In genomic region chr2:6850102-6850644, GRCm38 (mm10) we compare ENCODE assay signal across 22 mouse cellular contexts.
A peak's percentile ranks its signal among the peaks of the same experiment; 100 is the strongest.
DNase-seq lines count a peak whose midpoint lies in the region; ATAC-seq and TF ChIP-seq lines count a peak whose summit lies in the region.
"Had no signal": no experiment of that assay in that cellular context is flagged by ENCODE, and none has a peak within 500 bp of the region (broad histone marks: within the 10 kb centered on the region; RNA-seq: fewer than 3 reads in every experiment).

No protein-coding gene starts in this region.

- no peaks in the 10 kb centered on the region for H3K9me3 ChIP-seq in forebrain, embryonic 12.5 days
- H3K9me3 ChIP-seq in forebrain, embryonic 10.5 days: no peaks in the 10 kb centered on the region
- H3K9me3 ChIP-seq in limb, embryonic 14.5 days (ENCODE audit: control insufficient read depth, low read length): no peaks in the 10 kb centered on the region
- no peaks in the 10 kb centered on the region for H3K9me3 ChIP-seq in limb, embryonic 10.5 days (replicated peaks)
- H3K9me3 ChIP-seq in hindbrain, embryonic 16.5 days (ENCODE audit: control insufficient read depth, low read length): no peaks in the 10 kb centered on the region
- no peaks in the 10 kb centered on the region for H3K9me3 ChIP-seq in neural tube, embryonic 15.5 days (replicated peaks)
- H3K9me3 ChIP-seq: embryonic facial prominence, embryonic 12.5 days; heart, embryonic 10.5 days; hindbrain, embryonic 15.5 days had no signal

- DNase-seq in forebrain, embryonic 10.5 days (ENCODE audit: extremely low spot score, low spot score): no peak
- peak; percentile 43 for DNase-seq in limb, embryonic 14.5 days (ENCODE audit: low spot score)
- DNase-seq in limb, embryonic 10.5 days (ENCODE audit: low spot score): no peak
- DNase-seq: adrenal gland, adult 8-10 months; cerebellum, adult 9-11 months; gastrocnemius, postnatal 36 days; layer of hippocampus, postnatal 36 days; liver; liver, postnatal 0 days; lung, postnatal 10 days; right cerebral cortex, adult 18-20 months had no signal

- ATAC-seq in forebrain, embryonic 12.5 days (ENCODE audit: low FRiP score): no peak
- ATAC-seq in limb, embryonic 14.5 days (ENCODE audit: low FRiP score, low read depth): peak; percentile 83; the same call in 1 of the 2 replicates
- 0 out of 2 replicates have a peak, but pooled peaks have one; percentile 44 for ATAC-seq in hindbrain, embryonic 16.5 days
- 0 out of 2 replicates have a peak, but pooled peaks have one; percentile 67 for ATAC-seq in neural tube, embryonic 15.5 days (ENCODE audit: low FRiP score)
- ATAC-seq in granulocyte monocyte progenitor cell, adult 5-6 weeks (replicated peaks; ENCODE audit: poor library complexity, severe bottlenecking): no peak
- ATAC-seq: CD4-positive, CD25-positive, alpha-beta regulatory T cell, adult 4 months; intestine, postnatal 0 days; liver, postnatal 0 days; Patski had no signal

- H3K27me3 ChIP-seq in forebrain, embryonic 12.5 days: no peaks in the 10 kb centered on the region
- H3K27me3 ChIP-seq in forebrain, embryonic 10.5 days (ENCODE audit: poor library complexity, severe bottlenecking): no peaks in the 10 kb centered on the region
- H3K27me3 ChIP-seq in limb, embryonic 14.5 days (ENCODE audit: control insufficient read depth, insufficient read depth, low read length): no peaks in the 10 kb centered on the region
- no peaks in the 10 kb centered on the region for H3K27me3 ChIP-seq in limb, embryonic 10.5 days (ENCODE audit: low read depth, poor library complexity, severe bottlenecking)
- H3K27me3 ChIP-seq in hindbrain, embryonic 16.5 days (replicated peaks; ENCODE audit: control insufficient read depth, insufficient read depth, low read length): no peaks in the 10 kb centered on the region
- no peaks in the 10 kb centered on the region for H3K27me3 ChIP-seq in neural tube, embryonic 15.5 days (replicated peaks)
- H3K27me3 ChIP-seq: embryonic facial prominence, embryonic 12.5 days; hindbrain, embryonic 15.5 days; Patski had no signal

- no peaks in the 10 kb centered on the region for H3K36me3 ChIP-seq in forebrain, embryonic 12.5 days (replicated peaks)
- no peaks in the 10 kb centered on the region for H3K36me3 ChIP-seq in forebrain, embryonic 10.5 days (replicated peaks)
- H3K36me3 ChIP-seq in limb, embryonic 14.5 days (ENCODE audit: control insufficient read depth, insufficient read depth, low read length): no peaks in the 10 kb centered on the region
- no peaks in the 10 kb centered on the region for H3K36me3 ChIP-seq in limb, embryonic 10.5 days
- no peaks in the 10 kb centered on the region for H3K36me3 ChIP-seq in hindbrain, embryonic 16.5 days (ENCODE audit: control insufficient read depth, insufficient read depth, low read length)
- H3K36me3 ChIP-seq in neural tube, embryonic 15.5 days: no peaks in the 10 kb centered on the region
- H3K36me3 ChIP-seq: embryonic facial prominence, embryonic 12.5 days; heart, embryonic 10.5 days; hindbrain, embryonic 15.5 days had no signal

- peaks cover 8% of the 10 kb centered on the region; the same call in 1 of the 2 replicates for H3K4me1 ChIP-seq in forebrain, embryonic 12.5 days
- H3K4me1 ChIP-seq in forebrain, embryonic 10.5 days: no peaks in the 10 kb centered on the region
- no peaks in the 10 kb centered on the region for H3K4me1 ChIP-seq in limb, embryonic 14.5 days (ENCODE audit: control insufficient read depth, insufficient read depth, low read length)
- no peaks in the 10 kb centered on the region for H3K4me1 ChIP-seq in limb, embryonic 10.5 days
- H3K4me1 ChIP-seq in hindbrain, embryonic 16.5 days (ENCODE audit: control insufficient read depth, insufficient read depth, low read depth, low read length): peaks cover 8% of the 10 kb centered on the region
- H3K4me1 ChIP-seq in neural tube, embryonic 15.5 days: 0 out of 2 replicates have a peak, but pooled peaks cover 3% of the 10 kb centered on the region
- H3K4me1 ChIP-seq: embryonic facial prominence, embryonic 12.5 days had no signal

- peak overlapping the region; percentile 46; the same call in 1 of the 2 replicates for H3K27ac ChIP-seq in forebrain, embryonic 12.5 days
- no peak overlapping the region for H3K27ac ChIP-seq in forebrain, embryonic 10.5 days
- H3K27ac ChIP-seq in limb, embryonic 14.5 days (replicated peaks; ENCODE audit: low read depth, low read length): no peak overlapping the region
- no peak overlapping the region for H3K27ac ChIP-seq in limb, embryonic 10.5 days
- no peak overlapping the region for H3K27ac ChIP-seq in hindbrain, embryonic 16.5 days (ENCODE audit: low read depth, low read length)
- 0 out of 2 replicates have a peak overlapping the region, but pooled peaks have one; percentile 33 for H3K27ac ChIP-seq in neural tube, embryonic 15.5 days (replicated peaks)
- H3K27ac ChIP-seq: embryonic facial prominence, embryonic 12.5 days; heart, embryonic 10.5 days; hindbrain, embryonic 15.5 days had no signal

- 37% methylated on average over 2 of the region's 2 CpGs for WGBS in forebrain, embryonic 12.5 days
- 70% methylated on average over 2 of the region's 2 CpGs for WGBS in forebrain, embryonic 10.5 days
- WGBS in limb, embryonic 14.5 days: 40% methylated on average over 2 of the region's 2 CpGs
- WGBS in limb, embryonic 10.5 days: 78% methylated on average over 2 of the region's 2 CpGs
- 30% methylated on average over 2 of the region's 2 CpGs for WGBS in hindbrain, embryonic 16.5 days
- WGBS in neural tube, embryonic 15.5 days: 15% methylated on average over 2 of the region's 2 CpGs

- no peak overlapping the region for H3K4me2 ChIP-seq in forebrain, embryonic 12.5 days
- no peak overlapping the region for H3K4me2 ChIP-seq in limb, embryonic 14.5 days (replicated peaks; ENCODE audit: low read depth, low read length, severe bottlenecking)
- H3K4me2 ChIP-seq in hindbrain, embryonic 16.5 days (ENCODE audit: low read length): no peak overlapping the region
- no peak overlapping the region for H3K4me2 ChIP-seq in neural tube, embryonic 15.5 days
- H3K4me2 ChIP-seq: embryonic facial prominence, embryonic 12.5 days; hindbrain, embryonic 15.5 days had no signal

- H3K4me3 ChIP-seq in forebrain, embryonic 12.5 days (replicated peaks): no peak overlapping the region
- H3K4me3 ChIP-seq in forebrain, embryonic 10.5 days: no peak overlapping the region
- no peak overlapping the region for H3K4me3 ChIP-seq in limb, embryonic 14.5 days (replicated peaks; ENCODE audit: low read length)
- H3K4me3 ChIP-seq in limb, embryonic 10.5 days: no peak overlapping the region
- H3K4me3 ChIP-seq in hindbrain, embryonic 16.5 days (ENCODE audit: low read length): no peak overlapping the region
- no peak overlapping the region for H3K4me3 ChIP-seq in neural tube, embryonic 15.5 days (replicated peaks)
- H3K4me3 ChIP-seq: embryonic facial prominence, embryonic 12.5 days; heart, embryonic 10.5 days; hindbrain, embryonic 15.5 days; myocyte had no signal

- no peak for TF ChIP-seq POLR2A in limb, embryonic 14.5 days (IDR thresholded peaks at IDR 0.05; ENCODE audit: borderline replicate concordance, extremely low read depth, insufficient read depth, insufficient read length)

- no peak overlapping the region for H3K9ac ChIP-seq in forebrain, embryonic 12.5 days
- no peak overlapping the region for H3K9ac ChIP-seq in limb, embryonic 14.5 days (ENCODE audit: low read depth, low read length, severe bottlenecking)
- H3K9ac ChIP-seq in hindbrain, embryonic 16.5 days (ENCODE audit: low read depth, low read length): no peak overlapping the region
- no peak overlapping the region for H3K9ac ChIP-seq in neural tube, embryonic 15.5 days (replicated peaks)
- H3K9ac ChIP-seq: embryonic facial prominence, embryonic 12.5 days; hindbrain, embryonic 15.5 days; liver, postnatal 0 days had no signal

Comparison
In these comparisons a context has a peak if more than half of its experiments do, and no peak if none do; other contexts are left out.
1. H3K27ac ChIP-seq: peak in forebrain, embryonic 12.5 days (single experiment) and neural tube, embryonic 15.5 days (single experiment); none in forebrain, embryonic 10.5 days (single experiment), limb, embryonic 14.5 days (single experiment), limb, embryonic 10.5 days (single experiment) and hindbrain, embryonic 16.5 days (single experiment).
2. ATAC-seq: peak in limb, embryonic 14.5 days (single experiment), hindbrain, embryonic 16.5 days (single experiment) and neural tube, embryonic 15.5 days (single experiment); none in forebrain, embryonic 12.5 days (single experiment) and granulocyte monocyte progenitor cell, adult 5-6 weeks (single experiment).